Mouse (Mus musculus) forebrain, embryonic 11.5 days (tissue): ENCODE results near the gene Rnaset2b. TPM values are rescaled to one million over a fixed set of nuclear protein-coding genes. Genes with fewer than 3 reads are reported as not detected.
"Not testable (repeated sequence)": the region's sequence is repeated elsewhere in the genome, so short reads cannot be mapped to it uniquely, and the experiment has no call there.

ENCODE experiments used
- ATAC-seq: fragments of 200-750 bp; cut with Nextera tagmentation; replicated peaks from 2 replicates; pipeline ENCODE4 v1.8.0; 2017; ENCODE audit warnings: moderate TSS enrichment; ENCODE audit not compliant: low FRiP score
- DNase-seq: peaks from one replicate; pipeline ENCODE4 v3.0.0-alpha.2; 2017; ENCODE audit warnings: low spot score
- H3K27ac ChIP-seq: fragments of 300-500 bp; sonication (generic); 2 replicates; pipeline ENCODE4 v1.5.1; 2014; ENCODE audit warnings: low read depth, low read length
- H3K27me3 ChIP-seq: fragments of 300-500 bp; sonication (generic); 2 replicates; pipeline ENCODE4 v1.6.1; 2014; ENCODE audit warnings: mild to moderate bottlenecking, low read length, mixed read lengths; ENCODE audit not compliant: control insufficient read depth, insufficient read depth
- H3K36me3 ChIP-seq: fragments of 300-500 bp; sonication (generic); 2 replicates; pipeline ENCODE4 v1.6.1; 2014; ENCODE audit warnings: mild to moderate bottlenecking, low read length, moderate library complexity, mixed read lengths; ENCODE audit not compliant: control insufficient read depth, insufficient read depth
- H3K4me1 ChIP-seq: fragments of 300-500 bp; sonication (generic); replicated peaks from 2 replicates; pipeline ENCODE4 v1.6.1; 2014; ENCODE audit warnings: low read length, mixed read lengths; ENCODE audit not compliant: control insufficient read depth, insufficient read depth
- H3K4me2 ChIP-seq: fragments of 300-500 bp; sonication (generic); 2 replicates; pipeline ENCODE4 v1.6.1; 2014; ENCODE audit warnings: low read depth, mild to moderate bottlenecking, low read length, moderate library complexity, mixed read lengths; ENCODE audit not compliant: severe bottlenecking
- H3K4me3 ChIP-seq: fragments of 300-500 bp; sonication (generic); 2 replicates; pipeline ENCODE4 v1.5.1; 2014; ENCODE audit warnings: low read depth, low read length
- H3K9ac ChIP-seq: fragments of 300-500 bp; sonication (generic); 2 replicates; pipeline ENCODE4 v1.6.1; 2014; ENCODE audit warnings: low read length
- H3K9me3 ChIP-seq: fragments of 300-500 bp; sonication (generic); 2 replicates; pipeline ENCODE4 v1.6.1; 2016; ENCODE audit warnings: low read length, mixed read lengths; ENCODE audit not compliant: control insufficient read depth
- WGBS: fragments of 180-500 bp; shearing (Covaris S2); extraction: QIAGEN DNeasy Blood & Tissue Kit; methylation state at CpG from one replicate; pipeline ENCODE4 v1.1.7; 2014; 5-methylcytosine and 5-hydroxymethylcytosine counted together
- polyA plus RNA-seq: library from polyadenylated mRNA; unstranded; fragments of >200 nt; fragmentation: Nextera tagmentation; extraction: Ambion mirVana; gene quantifications from 2 replicates; pipeline ENCODE4 v1.2.1, GENCODE M21; 2014

Gene Rnaset2b
- polyA plus RNA-seq: 95.8 and 118 TPM in 2 replicates

- not testable (repeated sequence) for H3K4me2 ChIP-seq, H3K4me3 ChIP-seq, H3K36me3 ChIP-seq, ATAC-seq, H3K9me3 ChIP-seq, H3K27me3 ChIP-seq, H3K27ac ChIP-seq, H3K9ac ChIP-seq, H3K4me1 ChIP-seq, DNase-seq
- no CpG with 5 or more reads among the region's 8 CpGs for WGBS
Measured at GRCm38 (mm10) chr17:6970334-6970733, at the start of gene Rnaset2b. TSS of gene Rnaset2b (plus strand) at chr17:6970634.

GRCm38 (mm10) chr17:6931625-6932024 lies 38.8 kb upstream of the Rnaset2b start:
- H3K4me3 ChIP-seq, H3K27me3 ChIP-seq, H3K9me3 ChIP-seq, ATAC-seq, H3K27ac ChIP-seq, DNase-seq, H3K4me1 ChIP-seq, H3K4me2 ChIP-seq, H3K9ac ChIP-seq, H3K36me3 ChIP-seq: not testable (repeated sequence)
- 97% methylated on average over 5 of the region's 7 CpGs for WGBS

- no CpG with 5 or more reads among the region's 4 CpGs for WGBS
- not testable (repeated sequence) for H3K9ac ChIP-seq, ATAC-seq, H3K27me3 ChIP-seq, H3K4me2 ChIP-seq, H3K4me1 ChIP-seq, H3K36me3 ChIP-seq, H3K4me3 ChIP-seq, DNase-seq, H3K9me3 ChIP-seq, H3K27ac ChIP-seq
Measured at GRCm38 (mm10) chr17:6942560-6942959, 27.9 kb upstream of the Rnaset2b start.

GRCm38 (mm10) chr17:6947637-6947983 lies 22.8 kb upstream of the Rnaset2b start:
- 0 out of 2 replicates have a peak, but pooled peaks have one; percentile 16 for ATAC-seq
- no CpG with 5 or more reads among the region's 8 CpGs for WGBS
- H3K4me2 ChIP-seq: peak overlapping the region; percentile 50
- not testable (repeated sequence) for DNase-seq, H3K9ac ChIP-seq, H3K4me1 ChIP-seq, H3K27ac ChIP-seq, H3K36me3 ChIP-seq, H3K27me3 ChIP-seq, H3K9me3 ChIP-seq
- peak overlapping the region; percentile 46 for H3K4me3 ChIP-seq

- peak within 1 kb of the TSS; percentile 55 for H3K9ac ChIP-seq
- peak; percentile 98 for ATAC-seq
- not testable (repeated sequence) for H3K36me3 ChIP-seq, H3K9me3 ChIP-seq, H3K4me1 ChIP-seq, H3K27me3 ChIP-seq
- under 1% methylated on average over 61 of the region's 73 CpGs for WGBS
- H3K27ac ChIP-seq: peak within 1 kb of the TSS; percentile 46
- DNase-seq: peak; percentile 93
- peak within 1 kb of the TSS; percentile 50 for H3K4me2 ChIP-seq
- peak within 1 kb of the TSS; percentile 46 for H3K4me3 ChIP-seq
Measured at GRCm38 (mm10) chr17:6947984-6948768, 22.3 kb upstream of the Rnaset2b start, which contains the start of gene Rsph3b. TSS of gene Rsph3b (minus strand) at chr17:6948682.

GRCm38 (mm10) chr17:6948769-6949228 lies 21.6 kb upstream of the Rnaset2b start:
- not testable (repeated sequence) for H3K9me3 ChIP-seq, H3K36me3 ChIP-seq, H3K27ac ChIP-seq, ATAC-seq, DNase-seq, H3K27me3 ChIP-seq, H3K4me1 ChIP-seq
- H3K4me3 ChIP-seq: peak overlapping the region; percentile 46
- WGBS: 18% methylated on average over 9 of the region's 9 CpGs
- H3K9ac ChIP-seq: peak overlapping the region; percentile 55
- peak overlapping the region; percentile 50 for H3K4me2 ChIP-seq

- H3K9me3 ChIP-seq, ATAC-seq: not testable (repeated sequence)
- 96% methylated on average over 5 of the region's 8 CpGs for WGBS
Measured at GRCm38 (mm10) chr17:6958881-6959280, 11.6 kb upstream of the Rnaset2b start.

GRCm38 (mm10) chr17:6959543-6960259 lies 10.7 kb upstream of the Rnaset2b start:
- not testable (repeated sequence) for H3K9ac ChIP-seq, H3K27me3 ChIP-seq, H3K9me3 ChIP-seq, H3K4me1 ChIP-seq, ATAC-seq, DNase-seq, H3K27ac ChIP-seq, H3K36me3 ChIP-seq
- peak overlapping the region; percentile 40; the same call in 1 of the 2 replicates for H3K4me2 ChIP-seq
- 79% methylated on average over 3 of the region's 6 CpGs for WGBS
- peak overlapping the region; percentile 42 for H3K4me3 ChIP-seq

More at GRCm38 (mm10) chr17:6958881-6959280, 11.6 kb upstream of the Rnaset2b start:
- not testable (repeated sequence) for H3K27me3 ChIP-seq, DNase-seq, H3K36me3 ChIP-seq, H3K4me3 ChIP-seq, H3K9ac ChIP-seq, H3K4me1 ChIP-seq, H3K4me2 ChIP-seq, H3K27ac ChIP-seq
